Mouse (Mus musculus) hindbrain, embryonic 13.5 days (tissue): ENCODE measurements around the gene Fam122a. TPM values are rescaled to one million over a fixed set of nuclear protein-coding genes. Genes with fewer than 3 reads are reported as not detected.

ENCODE experiments used
- polyA plus RNA-seq: library from polyadenylated mRNA; unstranded; fragments of >200 nt; fragmentation: Nextera tagmentation; extraction: Ambion mirVana; gene quantifications from 2 replicates; pipeline ENCODE4 v1.2.1, GENCODE M21; 2015

The Fam122a gene
- polyA plus RNA-seq, 1 experiment from 2014 or later, result 59.4 TPM

Other genes starting within 250 kb of the Fam122a start
- gene Fxn, start 196.8 kb downstream of the Fam122a start, polyA plus RNA-seq, result 39.2 and 41.9 TPM in 2 replicates
- gene Pip5k1b, start 78.5 kb upstream of the Fam122a start, polyA plus RNA-seq, result 1.5 and 1.7 TPM in 2 replicates
- 1.2 and 1.7 TPM in 2 replicates for gene Tmem252, start 196.7 kb upstream of the Fam122a start, polyA plus RNA-seq